Mouse (Mus musculus) ES-CJ7 (cell line): ENCODE results near the gene Sema4a.
"Not testable (repeated sequence)": the region's sequence is repeated elsewhere in the genome, so short reads cannot be mapped to it uniquely, and the experiment has no call there.

Experiments
- DNase-seq: peaks from one replicate; pipeline ENCODE4 v3.0.0; 2011; ENCODE audit warnings: low read depth, low spot score

Gene Sema4a

DNA sequence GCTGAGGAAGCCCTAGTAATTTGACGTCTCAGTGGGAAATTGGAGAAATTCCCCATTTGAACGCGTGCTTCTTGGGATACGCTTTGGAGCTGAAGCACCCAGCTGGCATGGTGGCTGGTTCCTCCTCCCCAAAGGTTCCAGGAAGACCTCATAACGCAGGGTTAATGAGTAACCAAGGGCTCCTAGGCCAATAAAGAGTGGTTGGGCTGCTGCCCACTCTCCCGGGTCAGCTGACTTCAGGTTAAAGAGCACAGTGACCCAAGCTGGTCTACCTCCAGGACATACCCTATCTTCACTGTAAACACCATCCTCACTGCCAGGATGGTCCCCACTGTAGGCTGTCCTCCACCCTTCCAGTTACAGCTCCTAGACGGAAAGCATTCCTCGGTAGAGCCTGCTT, 4.7 kb downstream of the Sema4a start:
- DNase-seq: no peak

DNA sequence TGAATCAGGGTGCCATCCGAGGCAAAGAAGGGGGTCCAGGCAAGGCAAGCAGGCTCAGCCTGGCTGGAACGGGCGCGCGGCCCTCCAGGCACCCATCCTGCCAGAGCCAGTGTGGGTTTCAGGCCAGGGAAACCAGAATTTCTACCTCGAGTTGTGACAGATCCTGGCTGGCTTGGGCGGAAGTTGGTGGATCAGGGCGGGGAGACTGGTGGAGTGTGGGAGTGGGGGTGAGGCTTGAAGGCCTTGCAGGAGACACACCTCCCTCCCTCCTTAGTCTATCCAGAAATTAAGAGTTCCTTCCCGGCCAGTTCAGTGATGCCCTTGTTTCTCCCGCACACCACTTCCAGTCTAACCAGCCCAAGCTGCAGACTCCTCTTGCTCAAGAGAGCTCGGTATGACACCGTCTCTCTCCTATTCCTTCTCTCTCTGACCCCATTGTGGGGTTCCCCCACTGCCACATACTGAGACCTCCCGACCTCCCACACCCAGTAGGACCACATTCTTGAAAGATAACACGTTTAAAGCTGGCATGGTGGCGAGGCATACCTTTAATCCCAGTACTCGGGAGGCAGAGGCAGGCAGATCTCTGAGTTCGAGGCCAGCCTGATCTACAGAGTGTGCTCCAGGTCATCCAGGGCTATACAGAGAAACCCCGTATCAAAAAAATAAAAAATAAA, 5.3 kb downstream of the Sema4a start:
- DNase-seq: no peak

DNA sequence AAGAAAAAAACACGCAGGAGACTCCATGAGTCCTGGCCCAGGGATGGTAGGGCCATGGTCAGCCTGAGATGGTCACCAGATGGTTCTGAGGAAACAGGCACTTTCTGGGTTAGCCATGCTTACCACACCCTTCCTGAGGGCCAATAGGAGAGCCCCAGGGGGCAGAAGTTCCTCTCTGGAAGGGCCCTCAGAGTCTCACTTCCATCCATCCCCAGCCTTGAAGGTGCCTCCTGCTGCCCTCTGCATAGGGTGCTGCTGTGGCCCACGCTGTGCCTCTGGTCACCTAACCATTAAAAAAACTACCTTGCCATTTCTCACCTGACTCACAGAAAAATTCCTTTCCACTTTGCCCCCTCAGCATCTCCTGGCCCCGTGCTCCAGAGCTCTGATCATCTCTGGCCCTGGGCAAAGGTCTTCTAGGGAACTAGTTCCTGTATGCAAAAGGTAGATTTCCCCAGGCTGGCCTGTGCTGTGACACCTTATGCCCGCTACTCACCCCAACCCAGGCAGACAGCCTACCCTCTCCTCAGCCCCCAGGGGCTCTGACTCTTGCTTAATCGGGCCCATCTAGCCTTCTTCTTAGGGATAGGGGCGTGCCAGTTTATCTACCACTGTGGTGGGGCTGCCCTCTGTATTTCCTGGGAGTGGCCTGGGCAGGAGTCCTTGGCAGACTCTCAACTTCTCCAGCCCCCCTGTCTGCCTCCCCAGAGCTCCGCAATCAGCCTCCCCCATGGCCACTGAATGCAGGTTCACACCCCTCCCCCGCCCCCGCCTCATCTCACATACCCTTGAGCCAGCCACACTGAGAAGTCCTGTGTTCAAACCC, 6.0 kb downstream of the Sema4a start:
- DNase-seq: no peak

DNA sequence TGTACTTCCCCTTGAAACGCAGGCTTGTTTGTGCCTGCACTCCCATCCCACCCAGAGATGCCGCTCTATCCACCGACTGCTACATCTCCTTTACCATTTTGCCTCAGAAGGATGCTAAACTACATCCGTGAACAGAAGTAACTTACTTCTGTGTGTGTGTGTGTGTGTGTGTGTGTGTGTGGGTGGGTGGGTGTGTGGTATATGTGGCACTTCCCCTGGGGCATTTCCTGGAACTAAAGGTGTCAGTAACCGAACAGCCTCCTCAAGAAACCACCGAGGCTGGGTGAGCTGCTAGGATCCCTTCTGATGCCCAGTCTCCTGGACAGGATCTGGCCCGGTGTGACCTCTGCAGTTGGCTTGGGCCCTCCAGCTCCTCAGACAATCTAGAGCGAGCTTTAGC, 7.0 kb downstream of the Sema4a start:
- no peak for DNase-seq

DNA sequence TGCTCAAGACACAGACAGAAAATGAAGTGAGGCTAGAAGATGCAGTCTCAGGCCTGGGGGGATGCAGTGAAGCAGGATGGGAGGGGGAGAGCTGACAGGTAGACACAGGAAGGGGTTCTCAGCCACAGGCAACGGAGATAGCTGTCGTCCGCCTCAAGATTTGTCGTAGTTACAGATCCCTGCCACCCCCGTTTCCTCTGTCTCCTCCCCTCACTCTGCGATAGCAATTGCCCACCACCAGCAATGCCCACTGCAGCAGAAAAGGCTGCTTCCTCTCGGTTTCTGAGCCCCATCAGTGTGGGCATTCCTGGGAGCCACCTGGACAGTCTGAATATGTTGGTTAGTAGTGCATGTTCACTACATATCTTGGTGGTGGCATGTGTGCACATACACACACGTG, 7.6 kb downstream of the Sema4a start:
- DNase-seq: no peak

DNA sequence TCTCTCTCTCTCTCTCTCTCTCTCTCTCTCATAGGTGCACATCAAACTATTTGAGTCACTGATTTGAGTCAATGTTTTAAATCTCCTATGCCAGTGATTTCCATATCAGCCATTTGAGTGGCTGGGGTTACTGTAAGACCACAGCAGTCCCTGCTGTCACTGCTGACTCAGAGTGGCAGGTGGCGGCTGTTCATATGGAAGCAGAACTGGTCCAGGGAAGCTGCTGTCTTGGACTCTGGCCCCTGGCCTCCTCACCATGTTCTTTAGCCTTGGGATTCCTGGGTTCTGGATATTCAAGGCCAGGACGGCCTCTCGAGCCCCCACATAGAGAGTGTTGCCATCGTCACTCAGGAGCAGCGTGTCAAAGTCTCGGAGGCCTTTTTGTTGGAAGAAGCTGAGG, 8.3 kb downstream of the Sema4a start:
- no peak for DNase-seq

DNA sequence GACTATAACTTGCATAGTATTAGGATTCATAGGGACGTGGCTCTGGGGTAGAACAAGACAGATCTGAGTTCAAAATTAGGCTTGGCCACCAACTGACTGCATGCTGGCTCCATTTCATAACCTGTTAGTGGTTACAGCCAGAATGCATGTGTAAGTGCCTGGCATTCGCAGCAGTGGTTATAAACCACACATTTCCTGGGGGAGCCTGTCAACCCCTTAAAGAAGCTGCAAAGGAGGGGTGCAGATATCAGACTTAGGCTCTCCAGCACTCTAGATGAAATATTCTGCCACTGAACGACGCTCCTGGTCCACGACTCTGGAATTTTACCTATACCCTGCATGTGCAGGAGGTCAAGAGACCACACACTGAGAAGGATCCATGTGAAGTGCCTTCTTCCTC, 8.7 kb downstream of the Sema4a start:
- DNase-seq: no peak

DNA sequence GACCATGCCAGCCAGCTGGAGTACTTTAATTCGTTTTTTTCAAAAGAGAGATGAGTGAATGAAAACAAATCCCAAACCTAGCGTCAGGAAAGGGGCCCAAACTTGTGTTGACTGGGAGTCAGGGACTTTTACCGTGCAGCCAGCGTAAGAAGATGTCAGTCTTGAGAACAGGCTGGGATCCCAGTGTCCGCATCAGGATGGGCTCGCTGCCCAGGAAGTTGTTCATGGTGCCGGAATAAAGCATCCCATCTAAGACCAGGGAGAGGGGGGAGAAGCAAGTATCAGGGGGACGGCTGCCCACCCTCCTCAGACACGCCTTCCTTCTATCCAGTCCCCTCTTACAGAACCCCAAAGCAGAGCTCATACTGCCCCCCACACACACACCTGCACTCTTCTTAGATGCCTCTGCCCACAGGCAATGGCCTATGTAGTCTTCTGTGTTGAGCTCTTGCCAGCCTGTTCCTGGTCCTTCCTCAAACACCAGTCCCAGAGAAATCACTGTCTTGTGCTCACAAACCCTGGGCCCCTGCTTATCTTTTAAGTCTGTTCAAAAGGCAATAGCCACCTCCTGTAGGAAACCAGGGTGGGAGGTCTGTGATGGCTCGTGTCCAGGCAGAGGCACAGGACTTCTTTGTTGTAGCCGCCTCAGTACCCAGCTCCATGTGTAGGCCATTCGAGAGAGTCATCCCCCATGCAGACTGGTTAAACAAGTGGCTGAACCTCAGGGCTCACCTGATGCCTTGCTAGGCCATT, 10.4 kb downstream of the Sema4a start:
- no peak for DNase-seq

DNA sequence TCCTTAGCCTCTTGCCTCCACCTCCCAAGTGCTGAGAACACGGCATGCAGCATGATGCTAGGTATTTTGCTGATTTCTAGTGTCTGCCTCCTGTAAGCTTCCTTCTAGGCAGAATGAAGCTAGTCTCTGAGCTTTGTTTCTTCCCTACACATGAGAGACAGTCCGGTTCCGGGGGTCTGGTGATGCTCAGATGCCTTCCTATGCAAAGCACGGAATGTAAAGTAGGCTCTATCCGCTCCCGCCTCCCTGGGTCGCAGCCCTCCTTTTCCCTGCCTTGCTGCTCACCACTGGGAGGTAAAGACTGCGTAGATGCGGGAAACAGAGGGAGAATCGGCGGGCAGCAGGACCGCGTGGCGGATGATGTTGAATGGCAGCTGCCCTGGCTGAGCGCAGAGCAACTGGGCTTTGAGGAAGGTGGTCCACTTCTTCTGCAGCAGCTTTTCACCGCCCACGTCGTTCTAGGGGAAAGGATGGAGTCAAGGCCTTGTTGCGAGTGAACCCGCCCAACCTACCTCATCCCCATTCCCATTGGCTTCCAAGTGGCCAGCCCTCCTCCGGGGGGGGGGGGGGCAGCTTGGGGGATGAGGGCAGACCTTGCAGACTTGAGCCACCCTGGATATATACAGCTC, 11.5 kb downstream of the Sema4a start:
- peak; percentile 43 for DNase-seq

DNA sequence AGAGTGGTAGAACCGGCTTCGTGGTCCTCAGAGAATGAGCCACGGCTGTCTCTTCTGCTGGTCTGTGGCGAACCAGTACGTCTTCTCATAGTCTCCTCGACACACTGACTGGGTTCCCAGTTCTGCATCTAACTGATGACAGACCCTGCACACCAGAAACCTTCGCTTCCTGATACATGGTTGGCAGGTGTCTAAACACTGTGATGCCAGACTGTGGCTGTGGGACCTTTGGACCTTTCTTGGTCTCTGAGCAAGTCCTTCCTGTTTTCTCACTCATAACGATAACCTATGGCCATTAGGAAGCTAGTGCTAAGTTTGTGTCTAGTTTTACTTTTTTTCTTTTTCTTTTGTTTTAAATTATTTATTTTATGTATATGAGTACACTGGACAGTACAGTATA, 12.5 kb downstream of the Sema4a start:
- no peak for DNase-seq

DNA sequence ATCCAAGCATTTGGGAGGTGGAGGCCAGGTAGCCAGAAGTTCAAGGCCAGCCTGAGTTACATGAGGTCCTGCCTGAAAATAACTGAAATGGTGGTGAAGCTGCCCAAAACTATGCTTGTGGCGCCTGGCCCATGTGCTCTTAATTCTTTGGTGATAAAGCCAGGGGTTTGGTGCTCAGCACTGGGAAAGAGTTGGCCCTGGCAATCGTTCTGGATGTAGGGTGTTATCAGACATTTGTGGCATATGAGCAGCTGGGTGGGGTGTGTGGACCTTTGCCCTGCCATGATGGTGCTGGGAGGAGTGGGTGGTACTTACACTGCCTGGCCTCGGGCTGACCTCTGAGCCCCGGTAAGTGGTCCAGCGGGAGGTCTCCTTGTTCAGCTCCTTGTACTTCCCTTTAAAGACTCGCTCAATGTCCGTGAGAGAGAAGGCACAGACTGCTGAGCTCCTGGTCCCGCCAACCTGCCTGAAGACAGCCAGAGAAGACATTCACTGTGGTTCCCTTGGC, 13.3 kb downstream of the Sema4a start:
- DNase-seq: no peak

DNA sequence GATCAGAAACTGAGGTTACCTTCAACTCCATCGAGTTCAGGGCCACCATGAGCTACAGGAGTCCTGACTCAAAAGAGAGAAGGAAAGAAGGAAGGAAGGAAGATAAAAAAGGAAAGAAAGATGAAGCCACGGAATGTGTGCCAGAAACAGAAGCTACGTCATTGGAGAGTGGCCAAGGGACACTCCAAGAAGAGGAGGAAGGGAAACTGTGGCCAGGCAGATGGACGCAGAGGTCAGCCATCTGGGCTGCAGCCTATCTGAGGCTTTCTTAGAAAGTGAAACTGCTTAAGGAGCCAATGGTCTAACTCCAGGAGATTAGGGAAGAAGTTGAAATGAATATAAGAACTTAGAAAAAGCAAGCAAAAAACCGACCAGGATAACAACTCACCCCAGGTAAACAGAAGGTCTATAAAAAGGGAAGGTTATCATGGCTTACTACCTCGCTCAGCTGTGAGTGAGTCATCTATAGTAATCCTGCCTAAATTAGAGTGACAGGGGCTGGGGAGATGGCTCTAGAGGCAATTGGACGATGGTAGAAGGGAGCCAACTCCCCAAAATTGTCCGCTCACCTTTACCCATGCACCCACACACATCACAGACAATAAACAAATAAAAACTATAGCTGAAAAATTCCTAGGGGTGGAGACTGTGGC, 14.4 kb downstream of the Sema4a start:
- DNase-seq: no peak

DNA sequence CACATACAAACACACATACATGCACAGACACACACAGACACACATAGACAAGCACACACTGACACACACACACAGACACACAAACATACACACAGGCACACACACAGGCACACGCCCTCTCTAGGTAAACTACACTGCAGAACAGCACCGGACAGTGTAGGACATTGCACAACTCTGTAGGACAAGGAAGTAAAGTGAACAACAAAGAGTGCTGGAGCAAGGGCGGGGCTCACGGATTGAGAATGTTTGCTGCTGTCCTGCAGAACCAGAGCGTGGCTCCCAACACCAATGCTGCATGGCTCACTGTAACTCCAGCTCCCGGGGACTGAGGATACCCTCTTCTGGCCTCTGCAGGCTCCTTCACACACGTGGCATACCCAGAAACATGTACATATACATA, 18.1 kb downstream of the Sema4a start:
- peak; percentile 35 for DNase-seq

DNA sequence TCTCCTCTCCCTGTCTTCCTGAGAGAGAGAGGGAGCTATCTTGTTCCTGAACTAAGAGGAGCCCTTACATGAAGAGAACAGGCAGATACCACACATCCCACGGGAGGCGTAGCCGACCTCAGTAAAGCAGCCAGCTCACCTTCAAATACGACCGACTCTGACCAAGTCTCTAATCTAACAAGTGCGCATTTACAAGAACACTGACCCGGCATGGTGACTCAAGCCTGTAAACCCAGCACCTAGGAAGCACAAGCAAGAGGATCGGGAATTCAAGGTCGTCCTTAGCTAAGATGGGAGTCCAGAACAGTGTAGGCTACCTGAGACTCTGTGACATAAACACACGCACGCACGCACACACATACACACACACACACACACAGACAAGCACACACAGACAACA, 18.5 kb downstream of the Sema4a start:
- DNase-seq: no peak

DNA sequence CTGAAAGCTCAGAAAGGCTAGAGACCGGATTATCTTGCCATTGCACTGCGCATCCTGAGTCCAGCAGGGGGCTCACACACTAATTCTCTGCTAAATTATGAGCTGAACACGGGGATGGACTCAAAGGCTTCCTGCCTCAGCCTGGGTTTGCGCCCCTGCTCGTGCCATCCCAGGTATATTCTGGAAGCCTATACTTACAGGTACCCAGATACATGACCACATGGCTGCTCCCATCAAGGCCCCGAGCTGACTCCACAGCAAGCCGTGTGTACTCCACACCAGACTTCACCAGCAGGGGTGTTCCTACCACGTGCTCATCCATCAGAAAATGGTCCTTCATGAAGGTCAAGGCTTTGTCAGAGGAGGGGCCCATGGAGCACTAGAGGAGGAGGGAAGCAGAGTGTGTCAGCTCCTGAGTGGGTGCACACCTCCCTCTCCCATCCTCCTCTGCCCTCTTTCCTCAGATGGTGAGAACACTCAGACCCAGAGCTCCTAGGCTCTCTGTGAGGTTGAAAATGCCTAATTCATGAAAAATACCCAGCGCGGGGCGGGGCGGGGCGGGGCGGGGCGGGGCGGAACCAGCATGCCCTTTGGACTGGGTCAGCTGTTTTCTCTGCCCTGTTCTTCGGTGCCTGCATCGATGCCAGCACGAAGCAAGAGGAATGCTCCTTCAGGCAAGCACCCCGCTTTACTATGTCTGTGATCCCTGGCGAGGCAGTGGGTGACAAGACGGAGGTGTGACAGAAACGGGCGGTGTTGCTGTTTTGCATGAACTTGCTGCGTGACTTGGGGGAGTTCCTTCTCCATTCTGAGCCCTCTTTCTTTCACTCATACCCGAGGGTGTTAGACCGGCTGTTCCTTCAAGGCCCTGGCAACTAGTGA, 20.2 kb downstream of the Sema4a start:
- peak; percentile 73 for DNase-seq

DNA sequence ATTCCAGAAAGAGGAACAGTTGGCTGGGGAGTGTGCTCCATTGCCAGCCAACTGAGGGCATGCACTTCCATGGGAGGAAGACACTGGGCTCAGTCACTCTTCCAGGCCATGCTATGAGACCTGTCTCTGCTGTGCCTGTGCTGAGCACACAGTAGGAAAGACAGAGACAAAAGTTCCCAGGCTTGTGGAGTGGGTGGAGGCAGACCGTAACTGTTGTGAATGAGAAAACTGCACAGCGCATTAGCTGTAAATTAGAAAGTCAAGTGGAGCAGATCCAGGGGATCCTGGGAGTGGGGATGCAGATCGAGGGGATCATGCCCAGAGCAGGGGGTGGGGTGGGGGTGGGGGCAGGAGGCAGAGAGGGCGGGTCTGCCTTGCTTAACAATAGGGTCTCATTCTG, 21.4 kb downstream of the Sema4a start:
- peak; percentile 79 for DNase-seq

DNA sequence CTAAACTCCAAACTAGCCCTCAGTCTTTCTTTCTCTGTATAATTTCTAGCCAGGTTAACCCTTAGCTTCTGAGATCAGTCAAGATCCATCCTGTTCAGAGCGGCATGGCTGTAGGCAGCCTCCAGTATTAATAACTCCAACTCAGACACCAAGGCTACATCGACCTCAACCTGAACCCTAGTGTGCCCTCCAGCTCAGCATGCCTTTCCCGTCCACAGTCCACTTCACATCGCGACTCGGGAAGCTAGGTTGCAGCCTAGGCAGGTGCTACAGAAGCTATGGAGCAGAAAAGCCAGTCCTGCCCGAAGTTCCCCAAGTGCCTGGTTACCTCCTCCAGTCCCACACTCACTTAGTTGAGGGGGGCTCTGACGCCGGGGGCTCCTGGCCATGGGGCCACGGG, 23.5 kb downstream of the Sema4a start:
- DNase-seq: no peak

DNA sequence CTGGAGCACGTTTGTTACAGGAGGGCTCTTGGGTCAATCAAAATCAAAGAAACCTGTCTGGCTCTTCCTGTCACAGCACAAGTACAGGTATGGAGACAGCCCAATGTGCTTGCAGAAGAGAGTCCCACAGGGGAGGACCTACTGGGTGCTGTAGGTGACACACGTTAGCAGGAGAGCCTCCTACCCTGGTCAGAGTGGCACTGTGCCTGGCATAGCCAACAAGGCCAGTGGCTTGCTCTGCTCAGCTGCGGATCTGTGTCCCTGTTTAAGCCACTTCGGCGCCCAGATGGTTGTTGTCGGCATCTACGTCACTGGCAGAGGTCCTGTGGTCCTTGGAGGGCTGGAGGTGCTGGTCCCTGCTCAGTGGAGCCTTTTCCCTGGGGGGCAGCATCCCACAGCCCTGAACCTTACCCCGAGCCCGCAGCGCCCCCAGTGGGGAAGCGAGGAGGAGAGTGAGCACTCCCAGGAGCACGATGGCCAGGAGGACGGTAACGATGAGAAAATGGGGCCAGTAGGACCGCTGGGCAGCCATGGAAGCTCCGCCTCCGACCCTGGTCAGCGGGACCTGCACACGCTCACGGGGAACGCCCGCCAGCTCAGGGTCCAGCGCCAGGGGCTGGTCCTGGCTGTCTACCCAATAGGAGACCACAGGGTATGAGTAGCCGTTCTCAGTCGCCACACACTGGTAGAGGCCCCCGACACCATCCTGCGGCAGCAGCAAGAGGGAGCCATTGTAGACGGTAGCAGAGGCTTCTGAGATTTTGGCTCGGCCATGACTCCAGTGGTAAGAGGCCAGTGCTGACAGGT, 24.4 kb downstream of the Sema4a start:
- peak; percentile 48 for DNase-seq

DNA sequence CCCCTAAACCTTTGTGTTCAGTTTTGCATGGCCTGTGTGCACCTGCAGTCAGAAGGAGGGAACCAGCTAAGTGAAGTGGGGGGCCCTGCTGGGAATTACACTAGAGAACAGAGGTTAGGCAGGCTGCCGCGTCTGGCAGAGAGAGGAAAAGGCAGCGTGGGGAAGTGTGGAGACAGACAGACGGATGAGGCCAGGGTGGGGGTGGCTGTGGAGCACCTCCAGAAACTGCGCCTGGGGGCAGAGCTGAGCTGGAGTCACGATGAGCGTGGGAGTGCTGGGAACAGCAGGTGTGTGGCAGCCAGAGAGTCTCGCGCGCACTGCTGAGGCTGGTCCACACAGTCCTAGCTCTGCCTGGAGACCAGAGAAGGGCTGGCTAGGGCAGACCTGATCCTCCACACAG, 25.5 kb downstream of the Sema4a start:
- no peak for DNase-seq

DNA sequence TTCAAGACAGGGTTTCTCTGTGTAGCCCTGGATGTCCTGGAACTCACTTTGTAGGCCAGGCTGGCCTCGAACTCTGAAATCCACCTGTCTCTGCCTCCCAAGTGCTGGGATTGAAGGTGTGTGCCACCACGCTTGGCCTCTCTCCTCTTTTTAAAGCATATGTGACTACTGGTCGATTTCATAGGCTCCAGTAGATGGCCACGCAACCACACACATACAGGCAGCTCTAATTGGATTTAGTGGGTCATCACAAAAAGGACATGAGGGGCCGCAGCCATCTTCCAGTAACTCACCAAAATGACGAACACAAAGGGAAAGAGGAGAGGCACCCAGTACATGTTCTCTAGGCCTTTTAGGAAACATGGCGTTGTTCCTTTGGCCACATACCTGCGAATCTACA, 32.3 kb downstream of the Sema4a start:
- DNase-seq: not testable (repeated sequence)
